Mouse (Mus musculus): Measurements from ENCODE around the gene Zranb1. TPM values are rescaled to one million over a fixed set of nuclear protein-coding genes. Genes with fewer than 3 reads are reported as not detected.

Gene Zranb1
- total and polyA plus RNA-seq, 3 experiments = 8.2 to 37.2 (median 31.5) TPM

DNA sequence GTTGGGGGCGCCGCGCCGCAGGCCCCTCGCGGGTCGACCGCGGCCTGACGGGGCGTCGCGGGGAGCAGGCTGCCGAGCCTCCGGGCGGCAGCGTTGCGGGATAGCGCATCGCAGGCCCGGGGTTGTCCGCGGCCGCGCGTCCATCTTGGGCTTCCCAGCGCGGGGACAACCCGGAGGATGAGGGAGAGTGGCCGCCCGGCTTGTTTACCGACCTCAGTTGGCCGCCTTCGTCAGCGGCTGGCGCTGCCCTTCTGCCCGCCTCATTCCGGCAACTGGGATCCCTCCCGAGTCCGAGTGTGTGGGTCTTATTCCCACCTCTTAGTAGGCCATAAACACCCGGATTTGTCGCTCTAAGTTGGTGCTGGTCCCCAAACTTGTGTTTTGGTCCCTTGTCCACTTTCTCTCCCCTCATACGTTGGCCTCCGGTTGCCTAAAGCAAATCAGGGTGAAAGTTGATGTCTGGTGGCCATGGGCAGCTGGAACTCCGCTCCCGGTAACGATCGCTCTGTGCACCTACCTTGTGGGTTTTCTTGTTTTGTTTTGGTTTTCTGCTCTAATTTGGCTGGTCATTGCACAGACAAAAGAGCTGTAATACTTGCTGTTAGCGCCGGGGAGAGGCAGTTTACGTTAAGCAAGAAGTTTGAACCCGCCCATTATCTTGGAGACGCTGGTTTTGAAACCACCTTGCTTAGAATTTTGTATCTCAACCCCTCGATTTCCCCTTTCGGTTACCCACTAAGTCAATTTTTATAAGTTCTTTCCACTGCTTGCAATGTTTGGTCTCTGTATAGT is 814 bp downstream of the Zranb1 start:
- H3K79me2 ChIP-seq (replicated peaks; ENCODE audit: control insufficient read depth, insufficient read depth, low read length) = peaks cover 2% of the 10 kb centered on the region; the same call in 1 of the 2 replicates
- under 1% methylated on average over 44 of the region's 55 CpGs for WGBS
- intact Hi-C loops (cut with DNase I) = loop anchor here (2.0 to 5.0 kb wide), 3 partner anchors 71 to 191 kb away; partner anchors contain the start of genes Ctbp2, Eef1akmt2 and Fgfr2

DNA sequence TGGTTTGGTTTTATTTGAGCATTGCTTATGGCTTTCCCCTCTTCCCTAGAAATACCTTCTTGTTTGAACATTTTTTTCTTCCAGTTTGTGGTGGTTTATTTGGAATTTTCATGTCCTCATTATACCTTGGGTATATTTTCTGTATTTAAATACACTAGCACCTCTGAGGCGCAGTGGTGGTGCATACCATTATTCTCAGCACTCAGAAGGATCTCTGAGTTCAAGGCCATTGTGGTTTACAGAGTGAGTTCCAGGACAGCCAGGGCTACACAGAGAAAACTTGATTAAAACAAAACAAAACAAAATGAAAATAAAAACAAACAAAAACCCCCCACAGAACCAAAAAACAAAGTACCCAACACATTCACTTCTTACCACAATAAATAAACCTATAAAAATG is 2.4 kb downstream of the Zranb1 start:
- WGBS = 92% methylated on average over 1 of the region's 1 CpGs
- peaks cover 2% of the 10 kb centered on the region for H3K4me1 ChIP-seq (ENCODE audit: control insufficient read depth, insufficient read depth, low read length)
- H3K4me3 ChIP-seq = no peak overlapping the region
- intact Hi-C loops (cut with DNase I) = loop anchor here (5.0 kb wide), 2 partner anchors 69 to 189 kb away; partner anchors contain the start of genes Ctbp2 and Fgfr2
- H3K9ac ChIP-seq (ENCODE audit: low read depth, low read length) = no peak overlapping the region
- no peak for DNase-seq
- H3K27me3 ChIP-seq (ENCODE audit: control insufficient read depth, insufficient read depth, low read length) = no peaks in the 10 kb centered on the region
- peaks cover 6% of the 10 kb centered on the region for H3K36me3 ChIP-seq (ENCODE audit: control insufficient read depth, insufficient read depth, low read length)
- no peak overlapping the region for H3K27ac ChIP-seq
- H3K79me2 ChIP-seq (replicated peaks; ENCODE audit: control insufficient read depth, insufficient read depth, low read length) = peaks cover 2% of the 10 kb centered on the region; the same call in 1 of the 2 replicates
- no peak for TF ChIP-seq CTCF (IDR thresholded peaks at IDR 0.05)
- no peak for TF ChIP-seq POLR2A (IDR thresholded peaks at IDR 0.05; ENCODE audit: insufficient read depth, low read depth, low read length)

More for the DNA sequence above, 814 bp downstream of the Zranb1 start:
- DNase-seq = peak; percentile 68 to 73
- Histone ChIP-seq H3K36me3 (ENCODE audit: control insufficient read depth, insufficient read depth, low read length) (peaks cover 6% of the 10 kb centered on the region), H3K4me3 (peak overlapping the region; percentile 89), H3K27ac (peak overlapping the region; percentile 96), H3K9ac (ENCODE audit: low read depth, low read length) (peak overlapping the region; percentile 93), H3K4me1 (ENCODE audit: control insufficient read depth, insufficient read depth, low read length) (peaks cover 2% of the 10 kb centered on the region), H3K27me3 (ENCODE audit: control insufficient read depth, insufficient read depth, low read length) (no peaks in the 10 kb centered on the region)
- TF ChIP-seq POLR2A (IDR thresholded peaks at IDR 0.05; ENCODE audit: insufficient read depth, low read depth, low read length) = no peak
- TF ChIP-seq CTCF (IDR thresholded peaks at IDR 0.05) = no peak
- no peak for TF ChIP-seq EP300 (IDR thresholded peaks at IDR 0.05; ENCODE audit: insufficient read depth, low read depth, low read length)

DNA sequence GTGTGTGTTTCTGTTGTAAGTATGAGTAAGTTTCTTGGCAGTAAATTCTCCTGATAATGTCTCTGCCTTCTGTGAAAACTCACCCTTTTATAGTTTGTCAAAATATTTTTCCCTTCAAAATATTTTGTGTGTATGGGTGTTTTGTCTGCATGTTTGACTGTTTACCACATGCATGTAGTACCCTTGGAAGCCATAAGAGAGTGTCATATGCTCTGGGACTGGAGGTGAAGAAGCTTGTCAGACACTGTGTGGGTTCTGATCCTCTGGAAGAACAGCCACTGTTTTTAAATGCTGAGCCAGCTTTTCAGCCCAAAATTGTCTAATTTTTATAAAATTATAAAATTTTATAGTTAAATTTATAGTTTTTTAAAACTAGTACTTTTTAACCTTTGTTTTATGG is 3.8 kb downstream of the Zranb1 start:
- peaks cover 4% of the 10 kb centered on the region for H3K4me1 ChIP-seq (ENCODE audit: control insufficient read depth, insufficient read depth, low read length)
- peaks cover 8% of the 10 kb centered on the region for H3K36me3 ChIP-seq (ENCODE audit: control insufficient read depth, insufficient read depth, low read length)
- H3K27ac ChIP-seq = no peak overlapping the region
- intact Hi-C loops (cut with DNase I) = loop anchor here (5.0 kb wide), 2 partner anchors 68 to 188 kb away; partner anchors contain the start of genes Ctbp2 and Fgfr2
- no peak overlapping the region for H3K9ac ChIP-seq (ENCODE audit: low read depth, low read length)
- TF ChIP-seq CTCF (IDR thresholded peaks at IDR 0.05) (peak; percentile 45), EP300 (IDR thresholded peaks at IDR 0.05; ENCODE audit: insufficient read depth, low read depth, low read length) (no peak)
- no peak for DNase-seq
- peaks cover 2% of the 10 kb centered on the region; the same call in 1 of the 2 replicates for H3K79me2 ChIP-seq (replicated peaks; ENCODE audit: control insufficient read depth, insufficient read depth, low read length)
- no peaks in the 10 kb centered on the region for H3K27me3 ChIP-seq (ENCODE audit: control insufficient read depth, insufficient read depth, low read length)
- no peak overlapping the region for H3K4me3 ChIP-seq

DNA sequence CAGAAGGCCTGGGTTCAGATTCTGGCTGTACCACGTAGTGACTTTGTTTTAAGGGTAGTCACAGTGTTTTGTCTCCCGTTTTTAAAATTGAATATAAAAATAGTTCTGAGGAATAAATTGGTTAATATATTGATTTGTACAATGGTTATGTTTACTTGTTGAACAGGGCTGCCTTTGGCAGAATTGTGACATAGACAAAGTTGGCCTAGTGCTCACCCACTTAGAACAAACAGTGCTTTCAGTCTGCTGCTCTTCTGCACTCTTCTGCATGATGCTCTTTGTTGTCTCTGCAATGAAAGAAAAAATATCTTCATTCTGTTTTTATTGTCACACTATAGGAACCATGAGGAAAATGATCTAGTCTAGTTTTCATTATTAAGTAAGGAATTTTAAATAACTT is 8.2 kb downstream of the Zranb1 start:
- Histone ChIP-seq H3K36me3 (ENCODE audit: control insufficient read depth, insufficient read depth, low read length) (peaks cover 15% of the 10 kb centered on the region), H3K9ac (ENCODE audit: low read depth, low read length) (no peak overlapping the region), H3K79me2 (replicated peaks; ENCODE audit: control insufficient read depth, insufficient read depth, low read length) (peaks cover 2% of the 10 kb centered on the region; the same call in 1 of the 2 replicates), H3K27me3 (ENCODE audit: control insufficient read depth, insufficient read depth, low read length) (no peaks in the 10 kb centered on the region), H3K4me1 (ENCODE audit: control insufficient read depth, insufficient read depth, low read length) (peaks cover 5% of the 10 kb centered on the region), H3K4me3 (no peak overlapping the region), H3K27ac (no peak overlapping the region)
- TF ChIP-seq POLR2A (IDR thresholded peaks at IDR 0.05; ENCODE audit: insufficient read depth, low read depth, low read length) (no peak), EP300 (IDR thresholded peaks at IDR 0.05; ENCODE audit: insufficient read depth, low read depth, low read length) (no peak), CTCF (IDR thresholded peaks at IDR 0.05) (no peak)
- 81% methylated on average over 2 of the region's 2 CpGs for WGBS
- no peak for DNase-seq
- intact Hi-C loops (cut with DNase I) = no loop called here

DNA sequence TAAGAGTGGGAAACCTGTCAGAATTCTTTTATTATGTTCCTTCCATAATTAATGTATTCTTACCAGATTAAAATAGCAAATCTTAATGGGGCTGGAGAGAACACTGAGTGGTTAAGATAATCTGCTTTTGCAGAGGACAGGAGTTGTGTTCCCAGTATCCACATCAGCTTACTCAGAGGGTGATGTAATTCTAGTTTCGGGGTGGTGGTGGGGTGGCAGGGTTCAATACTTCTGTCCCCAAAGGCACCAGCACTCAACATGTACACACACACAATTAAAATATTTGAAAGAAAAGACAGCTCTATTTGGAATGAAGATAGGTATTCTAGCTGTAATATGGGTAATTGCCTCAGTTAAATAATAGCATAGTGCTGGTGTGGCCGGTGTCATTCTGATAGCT is 9.6 kb downstream of the Zranb1 start:
- no peak overlapping the region for H3K9ac ChIP-seq (ENCODE audit: low read depth, low read length)
- no peak for DNase-seq
- peaks cover 2% of the 10 kb centered on the region; the same call in 1 of the 2 replicates for H3K79me2 ChIP-seq (replicated peaks; ENCODE audit: control insufficient read depth, insufficient read depth, low read length)
- intact Hi-C loops (cut with DNase I) = no loop called here
- no peak overlapping the region for H3K4me3 ChIP-seq
- TF ChIP-seq EP300 (IDR thresholded peaks at IDR 0.05; ENCODE audit: insufficient read depth, low read depth, low read length) = no peak
- no peak for TF ChIP-seq POLR2A (IDR thresholded peaks at IDR 0.05; ENCODE audit: insufficient read depth, low read depth, low read length)
- no peak for TF ChIP-seq CTCF (IDR thresholded peaks at IDR 0.05)
- H3K4me1 ChIP-seq (ENCODE audit: control insufficient read depth, insufficient read depth, low read length) = peaks cover 5% of the 10 kb centered on the region
- H3K36me3 ChIP-seq (ENCODE audit: control insufficient read depth, insufficient read depth, low read length) = peaks cover 15% of the 10 kb centered on the region
- H3K27ac ChIP-seq = no peak overlapping the region
- WGBS = 49% methylated on average over 2 of the region's 2 CpGs
- no peaks in the 10 kb centered on the region for H3K27me3 ChIP-seq (ENCODE audit: control insufficient read depth, insufficient read depth, low read length)

DNA sequence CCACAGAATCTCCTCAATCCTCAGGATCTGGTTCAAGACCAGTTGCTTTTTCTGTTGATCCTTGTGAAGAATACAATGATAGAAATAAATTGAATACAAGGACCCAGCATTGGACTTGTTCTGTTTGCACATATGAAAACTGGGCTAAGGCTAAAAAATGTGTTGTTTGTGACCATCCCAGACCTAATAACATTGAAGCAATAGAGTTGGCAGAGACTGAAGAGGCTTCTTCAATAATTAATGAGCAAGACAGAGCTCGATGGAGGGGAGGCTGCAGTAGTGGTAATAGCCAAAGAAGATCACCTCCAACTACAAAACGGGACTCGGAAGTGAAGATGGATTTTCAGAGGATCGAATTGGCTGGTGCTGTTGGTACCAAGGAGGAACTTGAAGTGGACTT is 19.0 kb downstream of the Zranb1 start:
- no peak for DNase-seq
- peak overlapping the region; percentile 40 for H3K27ac ChIP-seq
- H3K79me2 ChIP-seq (replicated peaks; ENCODE audit: control insufficient read depth, insufficient read depth, low read length) = peaks cover 5% of the 10 kb centered on the region
- no peak overlapping the region for H3K9ac ChIP-seq (ENCODE audit: low read depth, low read length)
- peaks cover 25% of the 10 kb centered on the region for H3K36me3 ChIP-seq (ENCODE audit: control insufficient read depth, insufficient read depth, low read length)
- no peaks in the 10 kb centered on the region for H3K27me3 ChIP-seq (ENCODE audit: control insufficient read depth, insufficient read depth, low read length)
- H3K4me1 ChIP-seq (ENCODE audit: control insufficient read depth, insufficient read depth, low read length) = peaks cover 5% of the 10 kb centered on the region
- intact Hi-C loops (cut with DNase I) = no loop called here
- TF ChIP-seq POLR2A (IDR thresholded peaks at IDR 0.05; ENCODE audit: insufficient read depth, low read depth, low read length) = no peak
- no peak for TF ChIP-seq EP300 (IDR thresholded peaks at IDR 0.05; ENCODE audit: insufficient read depth, low read depth, low read length)
- TF ChIP-seq CTCF (IDR thresholded peaks at IDR 0.05) = no peak
- H3K4me3 ChIP-seq = no peak overlapping the region
- WGBS = 87% methylated on average over 4 of the region's 4 CpGs

All from heart, adult 2 months (tissue).